Mouse (Mus musculus): ENCODE data around the gene Cdc42ep2. TPM values are rescaled to one million over a fixed set of nuclear protein-coding genes. Genes with fewer than 3 reads are reported as not detected.
"Not testable (repeated sequence)": the region's sequence is repeated elsewhere in the genome, so short reads cannot be mapped to it uniquely, and the experiment has no call there.

The Cdc42ep2 gene
- polyA plus RNA-seq, 2 experiments, result 8.0 to 10.0 TPM

GRCm38 (mm10) chr19:5889211-5889610, 35.4 kb downstream of the Cdc42ep2 start:
- H3K9me3 ChIP-seq (ENCODE audit: control insufficient read depth, low read length), result no peaks in the 10 kb centered on the region
- DNase-seq (ENCODE audit: low spot score) (no peak), ATAC-seq (ENCODE audit: low FRiP score, low read depth) (no peak)
- WGBS, result 82% methylated on average over 4 of the region's 4 CpGs
- H3K4me2 ChIP-seq (replicated peaks; ENCODE audit: low read depth, low read length, severe bottlenecking), result no peak overlapping the region
- no peak overlapping the region for H3K9ac ChIP-seq (ENCODE audit: low read depth, low read length, severe bottlenecking)
- TF ChIP-seq POLR2A (IDR thresholded peaks at IDR 0.05; ENCODE audit: borderline replicate concordance, extremely low read depth, insufficient read depth, insufficient read length), result no peak
- H3K4me3 ChIP-seq (replicated peaks; ENCODE audit: low read length), result no peak overlapping the region
- no peaks in the 10 kb centered on the region for H3K27me3 ChIP-seq (ENCODE audit: control insufficient read depth, insufficient read depth, low read length)
- no peak overlapping the region for H3K27ac ChIP-seq (replicated peaks; ENCODE audit: low read depth, low read length)
- H3K36me3 ChIP-seq (ENCODE audit: control insufficient read depth, insufficient read depth, low read length), result no peaks in the 10 kb centered on the region
- peaks cover 7% of the 10 kb centered on the region; the same call in 1 of the 2 replicates for H3K4me1 ChIP-seq (ENCODE audit: control insufficient read depth, insufficient read depth, low read length)

- H3K27ac ChIP-seq (replicated peaks; ENCODE audit: low read depth, low read length), result no peak overlapping the region
- DNase-seq (ENCODE audit: low spot score) (no peak), ATAC-seq (ENCODE audit: low FRiP score, low read depth) (no peak)
- no peaks in the 10 kb centered on the region for H3K9me3 ChIP-seq (ENCODE audit: control insufficient read depth, low read length)
- no peak overlapping the region for H3K4me3 ChIP-seq (replicated peaks; ENCODE audit: low read length)
- H3K4me2 ChIP-seq (replicated peaks; ENCODE audit: low read depth, low read length, severe bottlenecking), result no peak overlapping the region
- no peak overlapping the region for H3K9ac ChIP-seq (ENCODE audit: low read depth, low read length, severe bottlenecking)
- 71% methylated on average over 3 of the region's 3 CpGs for WGBS
- no peaks in the 10 kb centered on the region for H3K36me3 ChIP-seq (ENCODE audit: control insufficient read depth, insufficient read depth, low read length)
- no peaks in the 10 kb centered on the region for H3K4me1 ChIP-seq (ENCODE audit: control insufficient read depth, insufficient read depth, low read length)
- H3K27me3 ChIP-seq (ENCODE audit: control insufficient read depth, insufficient read depth, low read length), result no peaks in the 10 kb centered on the region
- TF ChIP-seq POLR2A (IDR thresholded peaks at IDR 0.05; ENCODE audit: borderline replicate concordance, extremely low read depth, insufficient read depth, insufficient read length), result no peak
Observed at GRCm38 (mm10) chr19:5887234-5887815, 37.3 kb downstream of the Cdc42ep2 start.

GRCm38 (mm10) chr19:5885838-5886237, 38.8 kb downstream of the Cdc42ep2 start:
- H3K4me2 ChIP-seq (replicated peaks; ENCODE audit: low read depth, low read length, severe bottlenecking), result no peak overlapping the region
- ATAC-seq (ENCODE audit: low FRiP score, low read depth) (no peak), DNase-seq (ENCODE audit: low spot score) (no peak)
- no peak overlapping the region for H3K9ac ChIP-seq (ENCODE audit: low read depth, low read length, severe bottlenecking)
- no peaks in the 10 kb centered on the region for H3K36me3 ChIP-seq (ENCODE audit: control insufficient read depth, insufficient read depth, low read length)
- no peak for TF ChIP-seq POLR2A (IDR thresholded peaks at IDR 0.05; ENCODE audit: borderline replicate concordance, extremely low read depth, insufficient read depth, insufficient read length)
- H3K9me3 ChIP-seq (ENCODE audit: control insufficient read depth, low read length), result no peaks in the 10 kb centered on the region
- H3K27me3 ChIP-seq (ENCODE audit: control insufficient read depth, insufficient read depth, low read length), result no peaks in the 10 kb centered on the region
- H3K4me1 ChIP-seq (ENCODE audit: control insufficient read depth, insufficient read depth, low read length), result no peaks in the 10 kb centered on the region
- 59% methylated on average over 4 of the region's 4 CpGs for WGBS
- H3K4me3 ChIP-seq (replicated peaks; ENCODE audit: low read length), result no peak overlapping the region
- no peak overlapping the region for H3K27ac ChIP-seq (replicated peaks; ENCODE audit: low read depth, low read length)

- 44% methylated on average over 1 of the region's 1 CpGs for WGBS
- no peaks in the 10 kb centered on the region for H3K9me3 ChIP-seq (ENCODE audit: control insufficient read depth, low read length)
- no peaks in the 10 kb centered on the region for H3K27me3 ChIP-seq (ENCODE audit: control insufficient read depth, insufficient read depth, low read length)
- no peaks in the 10 kb centered on the region for H3K4me1 ChIP-seq (ENCODE audit: control insufficient read depth, insufficient read depth, low read length)
- H3K4me3 ChIP-seq (replicated peaks; ENCODE audit: low read length), result no peak overlapping the region
- H3K36me3 ChIP-seq (ENCODE audit: control insufficient read depth, insufficient read depth, low read length), result no peaks in the 10 kb centered on the region
- ATAC-seq (ENCODE audit: low FRiP score, low read depth), result no peak
- H3K27ac ChIP-seq (replicated peaks; ENCODE audit: low read depth, low read length), result no peak overlapping the region
- H3K9ac ChIP-seq (ENCODE audit: low read depth, low read length, severe bottlenecking), result no peak overlapping the region
- DNase-seq (ENCODE audit: low spot score), result no peak
- H3K4me2 ChIP-seq (replicated peaks; ENCODE audit: low read depth, low read length, severe bottlenecking), result no peak overlapping the region
- TF ChIP-seq POLR2A (IDR thresholded peaks at IDR 0.05; ENCODE audit: borderline replicate concordance, extremely low read depth, insufficient read depth, insufficient read length), result no peak
Observed at GRCm38 (mm10) chr19:5883935-5884334, 40.7 kb downstream of the Cdc42ep2 start.

GRCm38 (mm10) chr19:5882079-5882478, 42.5 kb downstream of the Cdc42ep2 start:
- not testable (repeated sequence) for H3K4me3 ChIP-seq (replicated peaks; ENCODE audit: low read length); H3K4me1 ChIP-seq (ENCODE audit: control insufficient read depth, insufficient read depth, low read length); H3K4me2 ChIP-seq (replicated peaks; ENCODE audit: low read depth, low read length, severe bottlenecking); H3K27ac ChIP-seq (replicated peaks; ENCODE audit: low read depth, low read length); H3K9me3 ChIP-seq (ENCODE audit: control insufficient read depth, low read length); DNase-seq (ENCODE audit: low spot score); H3K9ac ChIP-seq (ENCODE audit: low read depth, low read length, severe bottlenecking); ATAC-seq (ENCODE audit: low FRiP score, low read depth); H3K36me3 ChIP-seq (ENCODE audit: control insufficient read depth, insufficient read depth, low read length); H3K27me3 ChIP-seq (ENCODE audit: control insufficient read depth, insufficient read depth, low read length)
- WGBS, result 77% methylated on average over 5 of the region's 5 CpGs

GRCm38 (mm10) chr19:5881155-5881554, 43.5 kb downstream of the Cdc42ep2 start:
- H3K36me3 ChIP-seq (ENCODE audit: control insufficient read depth, insufficient read depth, low read length), result no peaks in the 10 kb centered on the region
- DNase-seq (ENCODE audit: low spot score), result no peak
- no peak for ATAC-seq (ENCODE audit: low FRiP score, low read depth)
- no peak overlapping the region for H3K27ac ChIP-seq (replicated peaks; ENCODE audit: low read depth, low read length)
- H3K9me3 ChIP-seq (ENCODE audit: control insufficient read depth, low read length), result no peaks in the 10 kb centered on the region
- no peak overlapping the region for H3K9ac ChIP-seq (ENCODE audit: low read depth, low read length, severe bottlenecking)
- no peaks in the 10 kb centered on the region for H3K27me3 ChIP-seq (ENCODE audit: control insufficient read depth, insufficient read depth, low read length)
- H3K4me3 ChIP-seq (replicated peaks; ENCODE audit: low read length), result no peak overlapping the region
- WGBS, result 93% methylated on average over 6 of the region's 6 CpGs
- no peak overlapping the region for H3K4me2 ChIP-seq (replicated peaks; ENCODE audit: low read depth, low read length, severe bottlenecking)
- peaks cover 3% of the 10 kb centered on the region; the same call in 1 of the 2 replicates for H3K4me1 ChIP-seq (ENCODE audit: control insufficient read depth, insufficient read depth, low read length)
- TF ChIP-seq POLR2A (IDR thresholded peaks at IDR 0.05; ENCODE audit: borderline replicate concordance, extremely low read depth, insufficient read depth, insufficient read length), result no peak

Measured in limb, embryonic 14.5 days (tissue).